Mouse (Mus musculus): ENCODE results near the gene Lrcol1.

DNA sequence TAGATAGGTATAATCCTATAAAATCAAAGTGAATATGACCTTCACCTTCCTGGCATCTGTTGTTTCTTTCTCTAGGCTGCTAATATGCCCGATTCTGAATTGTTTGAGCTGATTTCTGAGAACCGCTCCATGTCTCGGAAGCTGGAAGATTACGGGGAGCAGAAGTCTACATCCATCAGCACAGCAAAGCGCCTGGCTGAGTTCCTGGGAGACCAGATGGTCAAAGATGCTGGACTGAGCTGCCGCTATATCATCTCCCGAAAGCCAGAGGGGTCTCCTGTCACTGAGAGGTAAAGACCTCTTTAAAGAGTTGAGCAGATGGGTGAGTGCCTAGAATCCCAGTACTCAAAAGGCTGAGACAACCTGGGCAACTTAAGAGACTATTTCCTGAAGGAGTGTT lies 35.7 kb upstream of the Lrcol1 start:
- TF ChIP-seq CTCF (IDR thresholded peaks at IDR 0.05; ENCODE audit: low read depth, low read length) (no peak), POLR2A (IDR thresholded peaks at IDR 0.05; ENCODE audit: borderline replicate concordance, low read depth, low read length) (no peak)

Measured in bone marrow macrophage, adult 2 months (primary cell).